Mouse (Mus musculus) embryo, embryonic 9.5 days (tissue): ENCODE results near the gene Tirap.
A peak's percentile ranks its signal among the peaks of the same experiment; 100 is the strongest.

Experiments
- DNase-seq: peaks from one replicate; pipeline ENCODE4 v3.0.0-alpha.2; 2017; ENCODE audit errors: extremely low spot score

Gene Tirap

GRCm38 (mm10) chr9:35199772-35200471 is at the start of gene Tirap, which contains the start of gene Srpr:
Gene Tirap, minus strand, starts transcription at chr9:35200291.
Gene Srpr, plus strand, starts transcription at chr9:35200175.
- DNase-seq: peak; percentile 96

- no peak for DNase-seq
These were observed 49.4 kb upstream of the Tirap start for GRCm38 (mm10) chr9:35249476-35249875.

- DNase-seq: no peak
These were observed 47.3 kb upstream of the Tirap start for GRCm38 (mm10) chr9:35247405-35247804.

- no peak for DNase-seq
These were observed 39.6 kb upstream of the Tirap start for GRCm38 (mm10) chr9:35239734-35240133.

- peak; percentile 3 for DNase-seq
These were observed 39.0 kb upstream of the Tirap start for GRCm38 (mm10) chr9:35238915-35239571.

GRCm38 (mm10) chr9:35238371-35238770 is 38.3 kb upstream of the Tirap start:
- DNase-seq: no peak

- no peak for DNase-seq
These were observed 35.9 kb upstream of the Tirap start for GRCm38 (mm10) chr9:35235996-35236395.

GRCm38 (mm10) chr9:35228671-35229070 is 28.6 kb upstream of the Tirap start:
- DNase-seq: no peak

- DNase-seq: no peak
These were observed 23.4 kb upstream of the Tirap start for GRCm38 (mm10) chr9:35223466-35223865.

- DNase-seq: no peak
These were observed 17.9 kb upstream of the Tirap start for GRCm38 (mm10) chr9:35217963-35218362.

GRCm38 (mm10) chr9:35211573-35212511 is 11.8 kb upstream of the Tirap start:
- DNase-seq: no peak

- peak; percentile 99 for DNase-seq
These were observed 10.7 kb upstream of the Tirap start, which contains the start of gene Foxred1 for GRCm38 (mm10) chr9:35210542-35211474. Gene Foxred1, minus strand, starts transcription at chr9:35211055.

GRCm38 (mm10) chr9:35204421-35204820 is 4.3 kb upstream of the Tirap start:
- DNase-seq: no peak

GRCm38 (mm10) chr9:35203536-35203935 is 3.4 kb upstream of the Tirap start:
- DNase-seq: no peak

GRCm38 (mm10) chr9:35200529-35201060 is 504 bp upstream of the Tirap start:
- DNase-seq: no peak

- DNase-seq: no peak
These were observed 933 bp downstream of the Tirap start for GRCm38 (mm10) chr9:35198945-35199771.

- DNase-seq: no peak
These were observed 1.7 kb downstream of the Tirap start for GRCm38 (mm10) chr9:35198351-35198750.

- no peak for DNase-seq
These were observed 2.5 kb downstream of the Tirap start for GRCm38 (mm10) chr9:35197625-35198024.

- no peak for DNase-seq
These were observed 6.0 kb downstream of the Tirap start for GRCm38 (mm10) chr9:35194048-35194447.
